Mouse (Mus musculus) ES-Bruce4 (cell line): ENCODE measurements around the gene Ppme1.

Experiments
- CTCF ChIP-seq: IDR thresholded peaks from one replicate; pipeline ENCODE4 v1.8.1; 2011; ENCODE audit warnings: low read depth, low read length
- EP300 ChIP-seq: IDR thresholded peaks from 2 replicates; pipeline ENCODE4 v1.6.1; 2011; ENCODE audit warnings: low read depth, low read length; ENCODE audit not compliant: insufficient read depth
- POLR2A ChIP-seq: IDR thresholded peaks from one replicate; pipeline ENCODE4 v1.8.1; 2011; ENCODE audit warnings: low read length; ENCODE audit not compliant: insufficient read depth

DNA sequence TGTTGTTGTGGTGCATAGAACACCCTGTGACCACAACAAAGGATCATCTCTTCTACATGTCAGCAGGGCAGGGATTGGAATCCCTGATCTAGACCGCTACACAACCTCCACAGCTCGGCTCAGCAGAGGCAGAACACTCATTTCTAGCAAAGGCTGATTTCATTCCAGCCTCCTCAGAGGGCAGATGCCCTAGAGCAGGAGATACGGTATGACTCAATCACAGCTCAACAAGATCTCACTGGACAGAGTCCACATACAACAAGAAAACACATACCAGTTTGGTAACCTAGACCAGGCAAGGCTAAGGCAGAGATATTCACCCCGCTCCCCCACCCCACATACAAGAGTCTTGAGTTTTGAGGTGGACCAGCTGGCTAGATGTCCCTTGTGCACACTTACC lies 43.5 kb downstream of the Ppme1 start:
- TF ChIP-seq EP300 = no peak
- TF ChIP-seq CTCF = no peak
- no peak for TF ChIP-seq POLR2A
